Mouse (Mus musculus) bone marrow macrophage, adult 2 months (primary cell): Measurements from ENCODE around the gene Cpn2. TPM values are rescaled to one million over a fixed set of nuclear protein-coding genes. Genes with fewer than 3 reads are reported as not detected.
A peak's percentile ranks its signal among the peaks of the same experiment; 100 is the strongest.

Source experiments
- H3K27ac ChIP-seq: 2 replicates; pipeline ENCODE4 v1.5.1; 2012; ENCODE audit warnings: low read depth, low read length; ENCODE audit not compliant: insufficient read depth
- H3K4me1 ChIP-seq: 2 replicates; pipeline ENCODE4 v1.6.1; 2012; ENCODE audit warnings: low read length; ENCODE audit not compliant: control insufficient read depth, insufficient read depth
- H3K4me3 ChIP-seq: 2 replicates; pipeline ENCODE4 v1.5.1; 2012; ENCODE audit warnings: mild to moderate bottlenecking, low read length, moderate library complexity; ENCODE audit not compliant: insufficient read depth
- CTCF ChIP-seq: IDR thresholded peaks from 2 replicates; pipeline ENCODE4 v1.5.1; 2012; ENCODE audit warnings: low read depth, mild to moderate bottlenecking, low read length, moderate library complexity
- POLR2A ChIP-seq: IDR thresholded peaks from 2 replicates; pipeline ENCODE4 v1.6.1; 2012; ENCODE audit warnings: mild to moderate bottlenecking, low read depth, low read length, borderline replicate concordance
- polyA plus RNA-seq: library from polyadenylated mRNA; stranded (reverse); fragments of >200 nt; gene quantifications from 2 replicates; pipeline ENCODE4 v1.2.4, GENCODE M21; 2012; ENCODE audit not compliant: missing spikeins, insufficient read depth, insufficient read length

The Cpn2 gene
- polyA plus RNA-seq, 1 experiment: not detected

- peaks cover 3% of the 10 kb centered on the region; the same call in 1 of the 2 replicates for H3K4me1 ChIP-seq
- no peak overlapping the region for H3K4me3 ChIP-seq
- H3K27ac ChIP-seq: no peak overlapping the region
- TF ChIP-seq CTCF (no peak), POLR2A (no peak)
Observed at GRCm38 (mm10) chr16:30303411-30303810, 36.1 kb upstream of the Cpn2 start.

- Histone ChIP-seq H3K27ac (no peak overlapping the region), H3K4me1 (peaks cover 3% of the 10 kb centered on the region; the same call in 1 of the 2 replicates), H3K4me3 (no peak overlapping the region)
- TF ChIP-seq POLR2A (no peak), CTCF (no peak)
Observed at GRCm38 (mm10) chr16:30302686-30303085, 35.4 kb upstream of the Cpn2 start.

- peaks cover 3% of the 10 kb centered on the region; the same call in 1 of the 2 replicates for H3K4me1 ChIP-seq
- no peak overlapping the region for H3K4me3 ChIP-seq
- H3K27ac ChIP-seq: no peak overlapping the region
- no peak for TF ChIP-seq CTCF
- TF ChIP-seq POLR2A: no peak
Observed at GRCm38 (mm10) chr16:30299711-30300277, 32.5 kb upstream of the Cpn2 start.

- TF ChIP-seq POLR2A (no peak), CTCF (no peak)
- no peak overlapping the region for H3K4me3 ChIP-seq
- H3K27ac ChIP-seq: no peak overlapping the region
- H3K4me1 ChIP-seq: no peaks in the 10 kb centered on the region
Observed at GRCm38 (mm10) chr16:30297450-30297849, 30.2 kb upstream of the Cpn2 start.

GRCm38 (mm10) chr16:30296601-30297275, 29.4 kb upstream of the Cpn2 start:
- Histone ChIP-seq H3K27ac (no peak overlapping the region), H3K4me3 (no peak overlapping the region), H3K4me1 (no peaks in the 10 kb centered on the region)
- TF ChIP-seq CTCF (no peak), POLR2A (no peak)

GRCm38 (mm10) chr16:30295106-30295505, 27.8 kb upstream of the Cpn2 start:
- no peaks in the 10 kb centered on the region for H3K4me1 ChIP-seq
- TF ChIP-seq CTCF (no peak), POLR2A (no peak)
- no peak overlapping the region for H3K4me3 ChIP-seq
- H3K27ac ChIP-seq: no peak overlapping the region

- Histone ChIP-seq H3K27ac (no peak overlapping the region), H3K4me3 (no peak overlapping the region), H3K4me1 (no peaks in the 10 kb centered on the region)
- TF ChIP-seq CTCF (no peak), POLR2A (no peak)
Observed at GRCm38 (mm10) chr16:30290436-30290835, 23.1 kb upstream of the Cpn2 start.

- TF ChIP-seq POLR2A (no peak), CTCF (no peak)
- Histone ChIP-seq H3K27ac (no peak overlapping the region), H3K4me1 (no peaks in the 10 kb centered on the region), H3K4me3 (no peak overlapping the region)
Observed at GRCm38 (mm10) chr16:30285701-30286100, 18.4 kb upstream of the Cpn2 start.

- H3K27ac ChIP-seq: no peak overlapping the region
- no peaks in the 10 kb centered on the region for H3K4me1 ChIP-seq
- peak; percentile 70 for TF ChIP-seq CTCF
- no peak for TF ChIP-seq POLR2A
- no peak overlapping the region for H3K4me3 ChIP-seq
Observed at GRCm38 (mm10) chr16:30283743-30284337, 16.5 kb upstream of the Cpn2 start.
